Mouse (Mus musculus) lung, postnatal 4 days (tissue): ENCODE data around the gene Elf4.
"Not testable (repeated sequence)": the region's sequence is repeated elsewhere in the genome, so short reads cannot be mapped to it uniquely, and the experiment has no call there.

Source experiments
- DNase-seq, 2 experiments: peaks; one replicate each; pipeline ENCODE4 v3.0.0; 2021

Elf4 gene

DNA sequence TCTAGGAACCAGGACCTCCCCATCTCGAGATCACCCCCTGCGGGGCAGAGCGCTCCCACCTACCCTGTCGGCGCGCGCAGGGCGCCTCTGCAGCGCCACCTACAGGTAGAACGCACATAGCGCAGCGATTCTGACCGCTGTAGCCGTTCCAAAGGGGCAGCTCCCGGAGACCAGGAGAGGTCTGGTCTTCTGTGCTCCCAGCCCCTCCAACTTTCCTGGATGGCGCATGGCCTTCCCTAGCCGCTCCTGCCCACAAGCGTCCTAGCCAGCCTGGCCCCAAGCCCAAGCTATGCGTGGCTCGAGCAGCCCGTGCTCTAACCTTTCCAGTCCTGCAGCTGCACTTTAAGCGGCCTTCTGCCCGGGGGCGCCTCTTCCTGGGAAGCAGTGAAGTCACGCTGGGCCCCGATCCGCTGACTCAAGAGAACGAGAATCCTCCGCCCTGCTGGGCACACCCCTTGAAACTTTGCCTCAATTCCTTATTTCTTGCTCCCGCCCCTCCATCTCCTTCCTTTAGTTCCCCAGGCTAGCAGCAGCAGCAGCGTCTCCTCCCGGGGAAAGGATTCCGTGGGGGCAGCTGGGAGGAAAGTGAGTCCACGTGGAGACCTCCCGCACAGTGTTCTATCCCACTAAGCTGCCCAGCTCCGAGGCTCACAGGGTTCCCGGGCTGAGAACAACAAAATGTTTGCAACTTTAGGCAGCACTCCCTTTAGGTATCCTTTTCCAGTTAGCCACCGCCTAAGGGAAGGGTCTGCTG is at the start of gene Elf4:
Gene Elf4, minus strand, starts transcription at position 379 of the 754 bp plus-strand sequence.
- peak; percentile 77 to 81 for DNase-seq

DNA sequence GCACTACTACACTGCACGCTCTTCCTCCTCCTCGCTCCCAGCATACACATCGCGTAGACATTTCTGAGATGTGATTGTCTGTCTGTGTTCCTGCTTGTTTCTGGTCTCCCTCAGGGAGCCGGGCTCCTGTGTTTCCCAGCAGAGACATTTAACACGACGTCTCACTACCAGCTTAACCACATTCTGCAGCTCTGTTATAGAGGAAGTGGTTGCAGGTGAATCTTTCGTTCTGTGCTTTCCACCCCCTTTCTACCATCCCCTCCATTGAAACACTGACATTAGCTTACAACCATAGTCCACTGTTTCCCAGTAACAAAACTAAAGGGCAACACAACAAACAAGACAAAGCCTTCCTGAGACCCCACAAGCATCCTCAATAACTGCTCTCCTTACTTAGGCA is 30.8 kb upstream of the Elf4 start:
- DNase-seq, result no peak

DNA sequence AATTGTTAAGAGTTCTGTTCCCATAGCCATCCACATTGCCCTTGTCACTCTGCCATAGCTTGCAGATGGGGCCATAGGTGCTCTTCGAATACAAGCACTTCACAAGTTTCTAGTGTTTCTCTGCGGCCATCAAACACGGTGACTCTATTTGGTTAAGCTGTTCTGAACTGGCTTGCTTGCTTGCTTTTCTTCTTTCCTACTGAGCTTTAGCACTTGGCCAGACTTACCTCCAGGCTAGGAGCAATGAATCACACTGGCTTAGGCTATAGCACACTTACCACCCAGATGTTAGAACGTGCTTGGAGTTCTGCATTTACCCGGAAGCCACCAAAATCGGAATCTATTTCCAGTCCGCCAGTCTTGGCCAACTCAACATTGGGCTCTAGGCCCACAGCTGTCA is 18.8 kb upstream of the Elf4 start:
- DNase-seq, result no peak

DNA sequence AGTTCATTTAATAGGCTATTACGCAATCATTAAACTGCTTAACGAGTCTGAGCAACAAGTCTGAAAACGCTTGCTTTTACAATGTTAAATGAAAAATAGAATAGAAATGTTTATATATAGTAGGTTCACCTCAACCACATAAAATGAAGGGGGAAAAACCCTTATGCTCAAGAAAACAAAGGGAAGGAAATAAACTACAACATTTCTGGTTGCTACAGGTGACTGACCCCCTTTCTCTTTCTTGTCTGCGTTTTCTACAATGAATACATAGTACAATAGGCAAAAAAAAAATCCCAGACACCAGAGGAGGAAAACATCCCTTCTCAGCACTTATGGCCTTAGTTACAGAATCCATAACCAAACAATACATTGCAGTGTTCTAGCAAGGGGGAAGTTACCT is 18.2 kb upstream of the Elf4 start:
- no peak for DNase-seq

DNA sequence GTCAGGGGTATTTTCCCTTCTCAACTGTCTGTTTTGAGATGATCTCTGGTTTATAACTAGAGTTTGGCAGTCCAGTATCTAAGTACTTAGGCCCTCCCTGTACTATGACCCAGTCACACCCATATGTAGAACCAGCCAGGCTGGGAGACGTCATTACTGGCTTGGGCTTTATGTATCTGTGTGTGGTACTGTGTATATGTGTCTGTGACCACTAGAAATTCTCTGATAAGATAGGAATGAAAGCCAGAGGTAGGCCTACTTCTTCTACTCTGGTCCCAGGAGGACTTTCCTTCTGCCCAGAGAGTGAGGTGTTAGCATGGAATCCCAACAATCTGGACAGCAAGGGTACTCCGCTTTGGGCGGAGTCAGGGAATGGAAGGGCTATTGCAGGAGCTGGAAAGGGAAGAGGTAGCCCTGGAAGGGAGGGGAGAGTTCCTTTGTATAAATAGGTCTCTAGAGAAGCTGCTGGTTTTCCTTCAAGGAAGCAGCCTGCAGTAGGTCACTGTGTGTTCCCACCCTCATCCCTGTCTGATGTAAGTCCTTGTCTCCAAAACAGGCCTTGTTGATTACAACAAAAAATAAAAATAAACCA is 4.5 kb upstream of the Elf4 start:
- DNase-seq, result peak in 1 of 2 experiments; percentile 37

DNA sequence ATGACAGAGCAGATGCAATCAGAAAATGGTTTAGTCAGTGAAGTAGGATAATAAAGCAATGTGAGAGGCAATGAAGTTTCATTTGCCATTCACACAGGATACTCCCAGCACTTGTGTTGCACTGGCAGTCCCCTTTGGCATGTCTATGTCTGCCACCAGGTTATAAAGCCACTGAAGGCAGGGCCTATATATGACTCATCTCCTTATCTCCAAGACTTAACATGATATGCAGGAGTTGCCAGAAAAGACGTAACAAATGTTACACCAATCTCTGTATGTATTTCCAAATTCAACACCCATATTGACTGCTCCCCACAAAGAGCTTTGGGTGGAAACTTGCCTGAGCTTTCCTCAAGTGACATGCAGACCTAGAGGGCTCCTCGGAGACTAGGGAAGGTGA is 3.2 kb upstream of the Elf4 start:
- no peak for DNase-seq

DNA sequence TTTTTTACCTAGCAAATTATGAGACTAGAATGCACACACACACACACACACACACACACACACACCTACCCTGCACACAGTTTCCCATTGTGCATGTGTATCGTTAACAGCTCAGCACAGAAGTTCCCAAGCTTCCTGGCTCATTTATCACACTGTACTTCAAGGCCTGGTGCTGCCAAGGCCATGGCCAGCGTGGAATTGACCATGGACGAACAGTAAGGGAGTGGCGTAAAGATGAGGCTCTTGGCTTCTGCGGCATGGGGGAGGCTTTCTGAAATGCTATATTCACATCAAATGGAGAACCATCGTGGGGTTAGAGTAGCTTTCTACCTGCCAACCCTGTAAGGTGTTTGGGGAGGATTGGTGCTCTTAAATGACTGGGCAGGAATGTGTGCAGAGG is 1.5 kb upstream of the Elf4 start:
- no peak for DNase-seq

DNA sequence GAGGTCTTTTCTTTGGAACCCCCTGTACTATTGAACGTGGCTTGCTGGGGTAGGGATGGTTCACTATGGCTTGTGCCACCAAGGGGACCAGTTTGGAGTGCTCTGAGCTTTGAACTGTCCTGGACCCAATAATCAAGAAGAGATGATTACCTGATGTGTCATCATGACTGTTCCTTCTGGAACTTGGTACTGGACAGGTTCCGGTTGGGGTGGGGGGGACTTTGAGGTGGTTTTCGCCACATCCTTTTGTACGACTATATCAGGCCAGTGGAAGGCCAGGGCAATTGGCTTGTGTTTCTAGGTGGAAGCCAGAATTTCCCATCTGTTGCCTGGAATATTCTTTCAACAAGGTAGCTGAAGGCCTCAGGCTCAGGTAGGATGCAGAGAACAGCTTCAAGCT is 704 bp upstream of the Elf4 start:
- DNase-seq, result no peak

DNA sequence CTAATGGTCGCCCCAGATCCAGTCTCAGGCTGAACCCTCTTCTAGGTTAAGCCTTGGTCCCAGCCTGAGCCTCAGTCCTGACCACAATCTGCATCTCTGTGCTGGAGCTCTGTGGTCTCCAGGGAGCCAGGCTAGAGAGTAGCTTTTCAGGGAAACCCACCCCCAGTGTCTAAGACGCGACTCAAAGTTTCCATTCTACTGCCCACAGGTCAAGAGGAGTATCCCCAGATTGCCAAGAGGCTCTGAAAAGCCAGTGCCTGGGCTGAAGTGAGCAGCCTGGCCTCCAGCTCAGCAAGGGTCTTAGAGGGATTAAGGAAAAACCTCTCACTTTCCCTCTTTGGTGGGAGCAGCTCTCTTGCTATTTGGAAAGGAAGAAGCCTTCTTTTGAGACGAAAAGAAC is 635 bp downstream of the Elf4 start:
- DNase-seq, result no peak

DNA sequence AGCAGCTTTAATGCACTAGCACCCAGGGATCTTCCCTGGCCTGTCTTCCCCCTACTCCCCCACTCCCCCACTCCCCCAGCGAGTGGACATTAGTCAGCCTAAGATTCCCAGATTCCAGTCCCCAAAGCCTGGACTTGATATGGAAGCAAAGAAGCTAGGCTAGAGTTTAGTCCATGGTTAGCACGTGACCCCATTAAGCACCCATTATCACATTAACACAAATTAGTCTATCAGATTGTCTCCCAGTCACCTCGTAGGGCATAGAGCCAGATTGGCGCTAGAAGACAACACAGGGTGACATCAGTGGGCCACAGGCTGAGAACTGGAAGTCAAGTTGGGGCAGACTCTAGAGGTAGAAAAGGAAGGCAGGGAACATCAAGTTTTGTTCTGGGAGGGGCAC is 1.9 kb downstream of the Elf4 start:
- no peak for DNase-seq

DNA sequence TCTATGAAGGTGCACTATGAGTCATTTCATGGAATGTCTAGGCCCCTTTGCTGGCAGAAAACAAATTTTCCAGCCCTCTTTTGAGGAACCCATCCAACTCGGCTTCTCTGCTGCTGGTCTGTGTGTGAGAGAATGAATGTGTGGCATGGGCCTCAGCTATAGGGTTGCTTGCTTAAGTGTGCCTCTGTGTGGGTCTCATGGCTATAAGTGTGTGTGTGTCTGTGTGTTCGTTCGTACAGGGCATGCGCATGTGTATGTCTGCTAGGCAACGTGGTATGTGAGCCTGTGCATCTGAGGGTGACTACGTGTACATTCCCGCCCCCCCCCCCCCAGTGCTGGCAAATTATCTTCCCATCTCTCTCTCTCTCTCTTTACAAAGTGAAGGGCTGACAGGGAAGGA is 2.4 kb downstream of the Elf4 start:
- DNase-seq, result no peak

DNA sequence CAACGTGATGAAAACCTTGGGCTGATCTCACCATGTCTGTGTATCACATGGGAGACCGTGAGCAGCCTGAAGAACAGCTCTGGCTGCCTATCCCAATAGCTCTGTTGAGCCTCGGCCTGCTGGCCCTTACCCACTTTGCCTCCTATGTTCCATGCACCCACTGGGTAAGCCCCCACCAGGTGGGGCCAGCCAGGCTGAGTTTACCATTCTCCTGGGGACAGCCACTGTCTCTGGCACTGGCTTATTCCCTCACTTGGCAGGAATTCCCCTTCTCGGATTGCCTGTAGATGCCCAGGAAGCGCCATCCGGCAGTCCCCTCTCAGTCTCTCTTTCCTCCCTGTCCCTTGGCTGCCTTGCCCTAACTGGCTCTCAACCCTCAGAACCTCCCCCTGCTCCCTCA is 6.0 kb downstream of the Elf4 start:
- no peak for DNase-seq

DNA sequence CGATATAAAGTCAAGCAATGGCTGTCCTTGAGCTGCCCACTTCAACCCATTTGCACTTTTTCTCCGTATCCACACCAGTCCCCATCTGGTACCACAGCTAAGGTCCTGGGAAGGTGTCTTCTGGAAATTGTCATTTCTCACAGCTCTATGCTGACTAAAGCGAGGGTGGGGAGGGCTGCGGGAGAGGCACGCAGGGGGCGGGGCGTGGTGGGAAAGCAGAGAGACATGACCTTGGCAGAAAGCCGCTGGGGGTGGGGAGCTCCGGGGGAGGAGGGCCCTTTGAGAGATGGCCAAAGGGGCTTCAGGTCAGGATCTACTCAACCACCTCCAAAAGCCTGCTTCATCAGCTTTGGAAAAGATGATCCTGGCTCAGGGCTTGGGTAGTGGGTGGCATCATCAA is 7.9 kb downstream of the Elf4 start:
- no peak for DNase-seq

DNA sequence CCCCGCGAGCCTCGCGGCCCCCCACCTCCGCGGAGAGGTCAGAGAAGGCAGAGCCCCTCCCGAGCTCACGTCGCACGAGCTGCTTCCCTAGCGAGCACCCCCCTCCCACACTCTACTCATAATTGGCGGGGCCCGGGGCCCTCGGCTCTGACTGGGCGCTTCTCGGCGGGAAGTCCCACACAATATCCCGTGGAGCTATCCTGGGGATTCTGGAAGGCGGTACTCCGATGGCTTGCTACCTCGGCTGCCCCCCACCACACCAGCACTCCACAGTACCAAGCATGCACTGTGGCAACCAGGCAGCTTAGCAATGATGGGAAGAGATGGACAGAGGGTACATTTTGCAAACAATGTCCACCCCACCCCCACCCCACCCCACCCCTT is 8.4 kb downstream of the Elf4 start:
- DNase-seq, result no peak

DNA sequence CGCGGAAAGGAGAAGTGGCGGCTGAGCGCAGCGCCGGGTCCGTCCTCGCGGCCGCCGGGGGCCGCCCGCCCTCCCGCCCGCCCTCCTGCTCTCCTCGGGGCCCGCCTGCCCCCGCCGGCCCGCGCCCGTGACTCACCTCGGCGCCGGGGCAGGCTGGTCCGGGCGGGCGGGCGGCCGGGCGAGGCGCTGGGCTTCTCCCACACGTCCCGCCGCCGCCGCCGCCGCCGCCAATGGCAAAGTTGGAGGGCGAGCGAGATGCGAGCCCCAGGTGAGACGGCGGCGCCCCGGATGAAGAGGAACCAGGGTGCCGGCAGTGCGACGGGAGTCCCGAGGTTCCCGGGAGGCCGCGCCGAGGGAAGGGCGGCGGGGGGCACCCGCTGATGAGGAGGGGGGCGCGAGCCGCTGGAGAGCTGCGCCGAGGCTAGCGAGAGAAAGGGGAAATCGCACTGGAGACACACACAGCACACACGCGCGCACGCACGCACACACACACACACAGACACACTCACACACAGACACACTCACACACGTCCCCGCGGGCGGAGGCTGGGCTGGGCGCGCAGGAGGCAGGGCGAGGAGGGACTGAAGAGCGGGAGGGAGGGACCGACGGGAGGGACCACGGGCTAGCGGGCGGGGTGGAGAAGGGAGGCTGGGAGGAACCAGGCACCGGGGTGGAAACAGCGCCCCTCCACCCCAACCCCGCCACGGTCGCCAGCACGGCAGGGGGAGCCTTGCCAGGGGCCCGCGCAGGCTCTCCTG is 9.0 kb downstream of the Elf4 start:
- DNase-seq, result peak; percentile 85 to 90

DNA sequence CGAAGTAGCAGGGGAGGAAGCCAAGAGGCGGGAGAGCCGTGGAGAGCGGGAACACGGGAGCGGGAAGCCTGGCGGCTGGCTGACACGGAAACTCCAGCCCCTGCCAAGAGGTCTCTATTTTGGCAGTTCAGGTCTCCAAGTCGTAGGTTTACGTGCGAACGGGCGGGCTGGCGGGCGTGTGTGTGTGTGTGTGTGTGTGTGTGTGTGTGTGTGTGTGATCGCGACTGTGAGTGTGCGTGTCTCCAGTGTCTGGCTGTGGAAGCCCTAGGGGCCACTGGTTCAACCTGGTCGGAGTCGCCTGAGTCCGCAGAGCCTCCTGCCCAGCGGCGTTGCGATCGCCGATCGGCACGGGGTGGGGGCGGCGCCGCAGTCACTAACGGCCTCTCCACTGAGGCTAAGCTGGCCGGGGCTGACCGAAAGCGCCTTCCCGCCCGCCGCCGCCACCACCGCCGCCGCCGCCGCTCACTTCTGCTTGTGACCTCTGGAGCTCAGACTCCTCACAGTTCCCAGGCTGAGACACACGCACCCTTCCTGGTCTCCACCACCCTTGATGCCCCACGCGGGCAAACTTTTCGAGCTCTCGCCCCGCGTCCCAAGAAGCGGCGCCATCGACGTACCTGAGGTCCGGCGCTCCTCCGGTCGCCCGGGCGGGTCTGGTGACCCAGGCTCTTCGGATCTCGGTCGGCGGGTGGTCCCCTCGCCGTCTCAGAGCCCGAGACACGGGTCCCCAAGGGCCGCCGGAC is 9.8 kb downstream of the Elf4 start:
- DNase-seq, result peak; percentile 49 to 51

DNA sequence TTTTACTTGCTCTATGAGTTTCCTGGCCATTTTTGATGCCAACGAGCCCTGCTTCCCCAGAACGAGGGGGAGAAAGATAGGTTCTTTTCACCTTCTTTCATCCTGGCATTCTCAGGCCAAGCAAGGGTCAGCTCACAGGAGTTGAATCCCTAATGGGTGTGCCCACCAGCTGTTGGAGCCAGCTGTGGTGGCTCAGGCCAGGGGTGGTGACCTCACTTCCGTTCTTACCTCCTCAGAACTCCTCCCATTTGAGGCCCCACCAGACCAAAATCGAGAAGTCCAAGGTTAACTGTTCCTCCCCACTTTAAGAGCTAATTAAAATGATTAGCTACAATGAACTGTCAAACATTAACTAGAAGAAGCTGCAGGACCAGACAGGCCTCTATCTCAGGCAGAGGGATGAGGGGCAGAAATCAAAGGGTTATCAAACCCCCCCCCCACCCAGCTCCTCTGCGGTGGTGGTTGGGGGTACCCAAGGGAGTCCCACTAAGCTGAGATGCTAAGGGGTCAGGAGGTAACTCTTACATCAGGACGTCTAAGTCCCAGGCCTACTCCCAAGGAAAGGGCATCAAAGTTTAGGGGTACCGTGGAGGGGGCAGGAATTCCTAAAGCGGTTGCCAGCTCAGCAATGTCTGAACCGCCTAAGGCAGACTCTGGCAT is 10.6 kb downstream of the Elf4 start:
- DNase-seq, result peak in 1 of 2 experiments; percentile 38

DNA sequence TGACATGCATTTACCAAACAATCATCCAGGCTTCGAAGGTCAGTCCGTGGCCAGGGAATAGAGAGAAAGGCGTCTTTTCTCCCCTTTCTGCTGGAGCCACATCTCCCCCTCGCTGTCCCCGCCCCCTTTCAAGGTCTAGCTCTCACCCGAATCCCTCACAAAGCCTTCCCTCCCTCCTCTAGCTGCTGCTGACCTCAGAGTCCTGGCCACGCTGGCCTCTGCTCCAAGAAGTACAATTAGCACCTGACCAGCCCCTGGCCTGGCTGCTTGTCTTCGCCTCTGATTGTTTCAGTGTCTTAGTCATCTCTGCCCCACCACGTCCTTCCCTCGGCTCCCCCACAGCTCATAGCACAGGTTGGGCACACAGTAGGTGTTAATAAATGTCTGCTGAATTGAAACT is 13.3 kb downstream of the Elf4 start:
- DNase-seq, result no peak

DNA sequence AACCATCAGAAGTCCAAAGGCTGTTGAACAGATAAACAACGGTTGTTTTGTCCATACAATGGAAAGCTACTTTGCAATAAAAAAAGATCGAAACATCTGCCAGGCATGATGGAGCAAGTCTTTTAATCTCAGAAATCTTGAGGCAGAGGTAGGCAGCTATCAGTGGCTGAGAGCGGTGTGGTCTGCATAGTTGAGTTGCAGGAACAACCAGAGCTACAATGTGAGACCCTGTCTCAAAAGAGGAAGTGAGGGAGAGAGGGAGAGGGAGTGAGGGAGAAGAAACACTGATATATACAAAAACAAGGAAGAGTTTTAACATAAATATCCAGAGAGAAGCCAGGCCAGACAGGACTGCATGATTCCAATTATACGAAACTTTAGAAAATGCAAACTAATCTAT is 18.3 kb downstream of the Elf4 start:
- no peak for DNase-seq

DNA sequence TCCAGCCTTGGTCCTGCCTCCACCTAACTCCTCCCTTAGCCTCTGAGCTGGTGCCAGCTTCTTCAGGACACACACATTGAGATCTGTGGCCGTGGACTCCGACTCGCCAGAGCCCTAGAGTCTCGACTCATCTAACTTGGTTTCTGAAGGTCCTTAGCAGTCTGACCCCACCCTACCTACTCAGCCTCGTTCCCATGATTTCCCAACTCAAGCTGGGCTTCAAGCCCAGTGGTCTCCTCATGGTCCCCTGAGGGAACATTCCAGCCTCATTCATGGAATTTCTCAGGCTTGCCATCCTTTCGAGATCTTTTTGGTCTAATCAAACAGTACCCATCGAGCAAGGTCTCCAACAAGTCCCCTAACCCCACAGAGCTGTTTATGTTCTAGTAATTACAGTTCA is 21.0 kb downstream of the Elf4 start:
- no peak for DNase-seq

DNA sequence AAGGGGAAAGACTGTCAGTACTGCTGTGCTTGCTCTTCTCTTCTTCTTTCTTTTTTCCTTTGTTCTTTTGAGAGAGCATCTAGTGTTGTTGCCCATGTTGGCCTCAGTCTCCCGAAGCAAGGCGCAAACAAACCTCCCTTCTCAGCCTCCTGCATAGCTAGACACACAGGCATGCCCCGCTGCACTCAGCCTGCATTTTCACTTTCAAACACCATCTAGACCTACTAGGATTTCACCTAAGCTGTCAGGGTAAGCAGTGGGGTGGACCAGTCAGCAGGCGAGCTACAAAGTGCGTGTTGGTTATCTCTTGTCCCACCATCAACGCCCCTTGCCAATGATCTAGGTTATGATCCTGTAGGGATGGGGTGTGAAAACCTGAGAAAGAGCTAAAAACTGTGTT is 21.4 kb downstream of the Elf4 start:
- DNase-seq, result no peak

DNA sequence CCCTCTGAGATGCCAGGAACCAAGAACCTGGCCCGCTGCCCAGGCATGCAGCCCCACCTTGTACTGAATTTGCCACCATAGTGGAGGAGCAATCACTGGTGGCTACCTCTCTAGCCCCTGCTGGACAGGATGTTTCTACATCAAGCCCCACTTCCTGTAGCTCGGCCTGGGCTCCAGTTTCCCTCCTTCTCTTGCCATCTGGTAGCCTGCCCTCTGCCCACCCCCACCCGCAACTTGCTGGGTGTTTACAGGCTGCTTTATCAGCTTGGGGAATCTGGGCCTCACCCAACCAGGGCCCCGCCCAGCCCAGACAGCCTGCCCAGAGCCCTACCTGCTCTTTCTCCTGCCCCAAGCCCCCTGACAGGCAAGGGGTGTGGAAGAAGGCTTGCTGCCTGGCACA is 23.9 kb downstream of the Elf4 start:
- peak; percentile 52 to 76 for DNase-seq

DNA sequence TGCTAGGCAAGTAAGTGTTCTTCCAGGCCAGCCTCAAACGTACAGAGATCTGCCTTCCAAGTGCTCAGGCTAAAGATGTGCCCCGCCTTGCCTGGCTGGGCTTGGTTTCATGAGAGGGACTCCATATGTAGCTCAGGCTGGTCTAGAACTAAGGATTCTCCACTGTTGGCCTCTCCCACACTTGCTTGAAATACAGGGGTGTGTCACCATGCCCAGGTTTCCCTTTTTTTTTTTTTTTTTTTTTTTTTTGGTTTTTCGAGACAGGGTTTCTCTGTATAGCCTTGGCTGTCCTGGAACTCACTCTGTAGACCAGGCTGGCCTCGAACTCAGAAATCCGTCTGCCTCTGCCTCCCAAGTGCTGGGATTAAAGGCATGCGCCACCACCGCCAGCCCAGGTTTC is 26.9 kb downstream of the Elf4 start:
- DNase-seq, result not testable (repeated sequence)
